Mouse (Mus musculus) c-Kit-positive CD71-positive TER-119-negative erythroid progenitor cells, embryonic 14.5 days (primary cell): ENCODE measurements around the gene Mad2l2.
"Not testable (repeated sequence)": the region's sequence is repeated elsewhere in the genome, so short reads cannot be mapped to it uniquely, and the experiment has no call there.

Experiments used
- DNase-seq: peaks from one replicate; pipeline ENCODE4 v3.0.0-alpha.2; 2013; ENCODE audit warnings: low read depth

Gene Mad2l2

GRCm38 (mm10) chr4:148107621-148108291 is 22.4 kb upstream of the Mad2l2 start:
- no peak for DNase-seq

GRCm38 (mm10) chr4:148108565-148109100 is 21.6 kb upstream of the Mad2l2 start:
- no peak for DNase-seq

- DNase-seq = no peak
Observed at GRCm38 (mm10) chr4:148109215-148109614, 21.0 kb upstream of the Mad2l2 start.

DNA sequence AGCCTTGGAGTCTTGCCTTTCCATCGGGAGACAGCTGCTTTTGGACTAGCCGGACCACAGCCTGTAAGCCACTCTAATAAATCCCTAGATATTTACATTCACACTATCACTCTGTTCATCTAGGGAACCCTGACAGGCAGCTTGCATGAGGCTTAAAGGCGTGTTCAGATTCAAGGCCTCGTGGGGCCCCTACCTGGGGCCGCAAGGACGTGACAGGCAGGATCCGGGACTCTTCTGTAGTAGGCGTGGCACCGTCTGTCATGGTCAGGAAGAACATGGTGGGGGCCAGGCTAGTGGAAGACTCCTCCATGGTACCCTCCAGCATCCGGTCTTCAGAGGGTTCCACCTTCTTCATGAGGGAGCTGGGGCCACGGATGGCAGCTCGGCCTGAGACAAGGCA is 17.7 kb upstream of the Mad2l2 start:
- DNase-seq = no peak

- DNase-seq = peak; percentile 58
Observed at GRCm38 (mm10) chr4:148114758-148115391, 15.3 kb upstream of the Mad2l2 start.

GRCm38 (mm10) chr4:148115467-148115866 is 14.7 kb upstream of the Mad2l2 start:
- no peak for DNase-seq

- DNase-seq = no peak
Observed at GRCm38 (mm10) chr4:148116657-148117056, 13.5 kb upstream of the Mad2l2 start.

DNA sequence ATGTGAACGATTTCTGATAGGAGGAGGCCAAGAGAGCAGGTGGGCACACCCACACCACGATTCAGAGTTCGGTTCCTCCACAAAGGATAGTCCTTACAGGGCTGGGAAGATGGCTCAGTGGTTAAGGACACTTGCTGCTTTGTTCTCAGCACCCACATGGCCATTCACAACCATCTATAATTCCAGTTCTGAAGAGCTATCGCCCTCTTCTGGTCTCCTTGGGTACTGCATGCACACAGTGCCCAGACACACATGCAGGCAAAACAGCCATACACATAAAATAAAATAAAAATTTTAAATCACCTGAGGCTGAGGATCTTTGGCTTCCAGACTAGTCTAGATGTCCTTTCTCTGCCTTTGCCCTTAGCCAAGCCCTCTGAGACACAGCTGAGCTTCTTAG is 12.8 kb upstream of the Mad2l2 start:
- no peak for DNase-seq

GRCm38 (mm10) chr4:148119578-148119977 is 10.6 kb upstream of the Mad2l2 start:
- not testable (repeated sequence) for DNase-seq

GRCm38 (mm10) chr4:148120555-148120954 is 9.6 kb upstream of the Mad2l2 start:
- no peak for DNase-seq

GRCm38 (mm10) chr4:148121362-148121761 is 8.8 kb upstream of the Mad2l2 start:
- no peak for DNase-seq

GRCm38 (mm10) chr4:148121982-148122693 is 8.0 kb upstream of the Mad2l2 start:
- no peak for DNase-seq

GRCm38 (mm10) chr4:148122694-148123066 is 7.5 kb upstream of the Mad2l2 start:
- no peak for DNase-seq

GRCm38 (mm10) chr4:148128241-148128640 is 1.9 kb upstream of the Mad2l2 start:
- DNase-seq = no peak

DNA sequence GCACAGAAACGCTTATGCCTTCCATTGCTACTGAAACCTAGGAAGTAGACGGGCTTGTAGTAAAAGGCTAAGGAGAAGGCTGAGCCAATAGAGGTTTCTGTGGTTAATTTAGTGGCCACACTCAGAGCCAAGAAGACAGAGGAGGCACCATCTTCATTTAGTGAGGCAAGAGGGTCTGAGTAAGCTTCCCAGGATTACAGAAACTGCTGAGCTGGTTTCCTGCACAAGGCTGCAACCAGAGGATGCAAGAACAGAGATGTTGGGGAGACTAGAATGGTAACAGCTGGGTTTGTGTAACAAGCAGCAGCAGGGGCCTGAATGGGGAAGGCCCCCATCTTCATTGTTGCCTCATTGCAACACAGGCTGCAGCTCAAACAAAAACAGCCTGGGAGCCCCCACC is 1.5 kb upstream of the Mad2l2 start:
- no peak for DNase-seq

DNA sequence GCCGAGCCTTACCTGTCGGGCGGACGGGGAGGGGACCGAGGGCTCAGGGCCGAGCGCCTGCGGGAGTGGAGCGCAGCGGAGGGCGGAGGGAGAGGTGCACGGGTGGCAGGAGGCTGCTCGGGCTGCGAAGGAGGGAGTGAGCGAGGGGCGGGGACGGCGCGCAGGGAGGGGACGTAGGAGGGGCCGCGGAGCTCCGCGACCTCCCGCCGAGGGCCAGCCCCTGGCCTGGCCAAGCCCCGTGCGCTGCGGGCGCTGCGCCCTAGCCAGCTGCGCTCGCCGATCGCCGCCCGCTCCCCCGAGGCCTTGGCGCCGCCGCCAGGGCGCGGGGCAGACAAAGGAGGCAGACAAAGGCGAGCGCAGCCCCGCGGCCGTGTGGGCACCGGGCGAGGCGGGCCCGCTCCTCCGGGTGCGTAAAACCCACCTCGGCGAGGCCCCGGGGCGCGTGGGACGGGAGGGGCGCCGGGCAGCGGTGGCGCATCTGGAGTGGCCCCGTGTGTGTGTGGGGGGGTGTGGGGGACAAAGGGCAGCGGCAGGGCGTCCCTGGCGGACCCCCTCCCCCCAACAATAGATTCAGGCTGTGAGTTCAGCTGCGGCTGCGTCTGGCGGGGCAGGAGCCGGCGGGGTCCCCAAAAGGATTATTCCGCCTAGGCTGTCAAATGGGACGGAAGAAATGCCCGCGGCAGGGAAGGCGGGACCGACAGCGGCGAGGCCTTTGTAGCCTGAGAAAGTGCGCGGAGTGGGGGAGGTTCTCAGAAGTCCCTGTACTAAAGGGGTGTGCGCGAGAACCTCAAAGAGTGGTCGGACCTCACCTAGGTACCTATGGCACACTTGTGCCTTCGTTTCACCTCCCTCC is 603 bp downstream of the Mad2l2 start, which contains the start of gene Draxin:
TSS of gene Draxin (minus strand) at position 138 of the 853 bp plus-strand sequence.
- no peak for DNase-seq

- DNase-seq = no peak
Observed at GRCm38 (mm10) chr4:148131497-148132081, 1.4 kb downstream of the Mad2l2 start.

DNA sequence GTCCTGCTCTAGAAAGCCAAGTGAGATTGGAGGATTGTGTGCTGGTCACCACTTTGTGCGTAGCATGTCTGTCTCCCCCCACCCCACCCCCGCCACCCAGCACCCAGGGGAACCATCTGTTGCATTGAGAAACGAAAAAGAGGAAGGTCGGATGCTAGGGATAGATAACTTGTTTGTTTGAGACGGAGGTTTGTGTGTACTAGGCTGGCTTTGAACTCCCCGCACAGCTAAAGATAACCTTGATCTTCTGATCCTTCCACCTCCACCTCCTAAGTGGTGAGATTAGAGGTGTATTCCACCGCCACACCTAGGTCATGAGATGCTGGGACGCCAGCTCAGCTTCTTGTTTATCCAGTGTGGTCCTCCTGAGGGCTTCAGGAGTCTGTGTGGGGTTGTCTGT is 4.8 kb downstream of the Mad2l2 start:
- DNase-seq = no peak

- no peak for DNase-seq
Observed at GRCm38 (mm10) chr4:148137503-148137902, 7.3 kb downstream of the Mad2l2 start.

- no peak for DNase-seq
Observed at GRCm38 (mm10) chr4:148139767-148140097, 9.5 kb downstream of the Mad2l2 start.

- DNase-seq = peak; percentile 95
Observed at GRCm38 (mm10) chr4:148140098-148141011, 10.2 kb downstream of the Mad2l2 start.
